Mouse (Mus musculus) ES-Bruce4 (cell line): ENCODE results near the gene Olfr1234. TPM values are rescaled to one million over a fixed set of nuclear protein-coding genes. Genes with fewer than 3 reads are reported as not detected.

Experiments used
- H3K27ac ChIP-seq: 2 replicates; pipeline ENCODE4 v1.5.1; 2012; ENCODE audit warnings: low read length, inconsistent platforms; ENCODE audit not compliant: insufficient read depth
- H3K27me3 ChIP-seq: 2 replicates; pipeline ENCODE4 v1.6.1; 2012; ENCODE audit warnings: mild to moderate bottlenecking, low read length, inconsistent platforms; ENCODE audit not compliant: control insufficient read depth, poor library complexity, insufficient read depth, severe bottlenecking
- H3K36me3 ChIP-seq: 2 replicates; pipeline ENCODE4 v1.6.1; 2012; ENCODE audit warnings: inconsistent platforms, mild to moderate bottlenecking, low read length, moderate library complexity; ENCODE audit not compliant: control insufficient read depth, poor library complexity, insufficient read depth, severe bottlenecking
- H3K4me1 ChIP-seq: one replicate; pipeline ENCODE4 v1.8.1; 2011; ENCODE audit warnings: low read length; ENCODE audit not compliant: control insufficient read depth, insufficient read depth
- H3K4me3 ChIP-seq: 2 replicates; pipeline ENCODE4 v1.5.1; 2011; ENCODE audit warnings: low read depth, mild to moderate bottlenecking, low read length
- H3K9ac ChIP-seq: 2 replicates; pipeline ENCODE4 v1.6.1; 2012; ENCODE audit warnings: low read depth, mild to moderate bottlenecking, inconsistent platforms; ENCODE audit not compliant: poor library complexity, severe bottlenecking
- H3K9me3 ChIP-seq: replicated peaks from 2 replicates; pipeline ENCODE4 v1.6.1; 2012; ENCODE audit warnings: mild to moderate bottlenecking, low read length, inconsistent platforms; ENCODE audit not compliant: control insufficient read depth, poor library complexity, insufficient read depth, severe bottlenecking
- CTCF ChIP-seq: IDR thresholded peaks from one replicate; pipeline ENCODE4 v1.8.1; 2011; ENCODE audit warnings: low read depth, low read length
- EP300 ChIP-seq: IDR thresholded peaks from 2 replicates; pipeline ENCODE4 v1.6.1; 2011; ENCODE audit warnings: low read depth, low read length; ENCODE audit not compliant: insufficient read depth
- POLR2A ChIP-seq: IDR thresholded peaks from one replicate; pipeline ENCODE4 v1.8.1; 2011; ENCODE audit warnings: low read length; ENCODE audit not compliant: insufficient read depth
- polyA plus RNA-seq: library from polyadenylated mRNA; stranded (reverse); fragments of >200 nt; gene quantifications from 2 replicates; pipeline ENCODE4 v1.2.4, GENCODE M21; 2011; ENCODE audit warnings: low read depth; ENCODE audit not compliant: missing spikeins, insufficient read depth, insufficient read length

Olfr1234 gene
- not detected in 2 replicates for polyA plus RNA-seq

GRCm38 (mm10) chr2:89364765-89365164 is at the start of gene Olfr1234:
TSS of gene Olfr1234 (minus strand) at chr2:89364865.
- Histone ChIP-seq H3K36me3 (no peaks in the 10 kb centered on the region), H3K4me1 (no peaks in the 10 kb centered on the region), H3K27ac (no peak within 1 kb of the TSS), H3K9me3 (no peaks in the 10 kb centered on the region), H3K4me3 (no peak within 1 kb of the TSS), H3K27me3 (no peaks in the 10 kb centered on the region), H3K9ac (no peak within 1 kb of the TSS)
- TF ChIP-seq POLR2A (no peak), EP300 (no peak), CTCF (no peak)

- TF ChIP-seq EP300, result no peak
- no peak for TF ChIP-seq POLR2A
- no peak for TF ChIP-seq CTCF
- no peaks in the 10 kb centered on the region for H3K4me1 ChIP-seq
- H3K27me3 ChIP-seq, result no peaks in the 10 kb centered on the region
- H3K9ac ChIP-seq, result no peak within 1 kb of the TSS
- no peaks in the 10 kb centered on the region for H3K36me3 ChIP-seq
- H3K9me3 ChIP-seq, result no peaks in the 10 kb centered on the region
- no peak within 1 kb of the TSS for H3K27ac ChIP-seq
- H3K4me3 ChIP-seq, result no peak within 1 kb of the TSS
Measured at GRCm38 (mm10) chr2:89409576-89409975, 44.9 kb upstream of the Olfr1234 start, which contains the start of gene Olfr1238. TSS of gene Olfr1238 (minus strand) at chr2:89409676.

GRCm38 (mm10) chr2:89400882-89401281 is 36.2 kb upstream of the Olfr1234 start:
- TF ChIP-seq POLR2A (no peak), EP300 (no peak), CTCF (no peak)

GRCm38 (mm10) chr2:89342298-89342697 is 22.4 kb downstream of the Olfr1234 start, which contains the start of gene Olfr1233:
TSS of gene Olfr1233 (minus strand) at chr2:89342398.
- H3K9ac ChIP-seq, result no peak within 1 kb of the TSS
- H3K27ac ChIP-seq, result no peak within 1 kb of the TSS
- no peak within 1 kb of the TSS for H3K4me3 ChIP-seq
- H3K4me1 ChIP-seq, result no peaks in the 10 kb centered on the region
- no peaks in the 10 kb centered on the region for H3K27me3 ChIP-seq
- no peaks in the 10 kb centered on the region for H3K9me3 ChIP-seq
- H3K36me3 ChIP-seq, result no peaks in the 10 kb centered on the region
- TF ChIP-seq POLR2A, result no peak
- no peak for TF ChIP-seq EP300
- TF ChIP-seq CTCF, result no peak

More at GRCm38 (mm10) chr2:89400882-89401281, 36.2 kb upstream of the Olfr1234 start:
- Histone ChIP-seq H3K9ac (no peak overlapping the region), H3K4me3 (no peak overlapping the region), H3K27ac (no peak overlapping the region), H3K27me3 (no peaks in the 10 kb centered on the region), H3K4me1 (no peaks in the 10 kb centered on the region), H3K36me3 (no peaks in the 10 kb centered on the region), H3K9me3 (no peaks in the 10 kb centered on the region)

GRCm38 (mm10) chr2:89329575-89329974 is 35.1 kb downstream of the Olfr1234 start, which contains the start of gene Olfr1232:
TSS of gene Olfr1232 (minus strand) at chr2:89329675.
- H3K27ac ChIP-seq, result no peak within 1 kb of the TSS
- H3K27me3 ChIP-seq, result no peaks in the 10 kb centered on the region
- TF ChIP-seq POLR2A (no peak), EP300 (no peak), CTCF (no peak)
- no peaks in the 10 kb centered on the region for H3K36me3 ChIP-seq
- no peak within 1 kb of the TSS for H3K9ac ChIP-seq
- no peak within 1 kb of the TSS for H3K4me3 ChIP-seq
- no peaks in the 10 kb centered on the region for H3K9me3 ChIP-seq
- H3K4me1 ChIP-seq, result no peaks in the 10 kb centered on the region

Other genes starting within 250 kb of the Olfr1234 start
- not detected in 2 replicates for gene Olfr1221, start 247.6 kb downstream of the Olfr1234 start, polyA plus RNA-seq
- gene Olfr1222, start 231.8 kb downstream of the Olfr1234 start, polyA plus RNA-seq, result not detected in 2 replicates
- gene Olfr1223, start 213.3 kb downstream of the Olfr1234 start, polyA plus RNA-seq, result not detected in 2 replicates
- gene Olfr1224-ps1, start 200.8 kb downstream of the Olfr1234 start, polyA plus RNA-seq, result not detected in 2 replicates
- gene Olfr1225, start 190.2 kb downstream of the Olfr1234 start, polyA plus RNA-seq, result not detected in 2 replicates
- gene Olfr1226, start 164.8 kb downstream of the Olfr1234 start, polyA plus RNA-seq, result not detected in 2 replicates
- gene Olfr1228, start 110.8 kb downstream of the Olfr1234 start, polyA plus RNA-seq, result not detected in 2 replicates
- gene Olfr1229, start 76.9 kb downstream of the Olfr1234 start, polyA plus RNA-seq, result not detected in 2 replicates
- not detected in 2 replicates for gene Olfr1230, start 67.6 kb downstream of the Olfr1234 start, polyA plus RNA-seq
- not detected in 2 replicates for gene Olfr1231, start 57.8 kb downstream of the Olfr1234 start, polyA plus RNA-seq
- not detected in 2 replicates for gene Olfr1232, start 35.2 kb downstream of the Olfr1234 start, polyA plus RNA-seq
- not detected in 2 replicates for gene Olfr1233, start 22.5 kb downstream of the Olfr1234 start, polyA plus RNA-seq
- gene Olfr1238, start 44.8 kb upstream of the Olfr1234 start, polyA plus RNA-seq, result not detected in 2 replicates
- not detected in 2 replicates for gene Olfr1239, start 55.5 kb upstream of the Olfr1234 start, polyA plus RNA-seq
- gene Olfr1240, start 78.1 kb upstream of the Olfr1234 start, polyA plus RNA-seq, result not detected in 2 replicates
- not detected in 2 replicates for gene Olfr1241, start 122.3 kb upstream of the Olfr1234 start, polyA plus RNA-seq
- not detected in 2 replicates for gene Olfr1242, start 133.5 kb upstream of the Olfr1234 start, polyA plus RNA-seq
- not detected in 2 replicates for gene Olfr1243, start 166.6 kb upstream of the Olfr1234 start, polyA plus RNA-seq
- gene Olfr1245, start 213.6 kb upstream of the Olfr1234 start, polyA plus RNA-seq, result not detected in 2 replicates
- gene Olfr1246, start 228.3 kb upstream of the Olfr1234 start, polyA plus RNA-seq, result not detected in 2 replicates
- gene Olfr1247, start 249.3 kb upstream of the Olfr1234 start, polyA plus RNA-seq, result not detected in 2 replicates